Comparison of ENCODE assay signal across 27 mouse cellular contexts in genomic region chr4:33496985-33497384, GRCm38 (mm10).
DNase-seq lines count a peak whose midpoint lies in the region; ATAC-seq and TF ChIP-seq lines count a peak whose summit lies in the region.
"Had no signal": no experiment of that assay in that cellular context is flagged by ENCODE, and none has a peak within 500 bp of the region (broad histone marks: within the 10 kb centered on the region; RNA-seq: fewer than 3 reads in every experiment).

No protein-coding gene starts in this region.

- H3K36me3 ChIP-seq in embryonic facial prominence, embryonic 14.5 days (ENCODE audit: control insufficient read depth, insufficient read depth, low read length) = peaks cover 16% of the 10 kb centered on the region; the same call in 1 of the 2 replicates
- peaks cover 16% of the 10 kb centered on the region for H3K36me3 ChIP-seq in embryonic facial prominence, embryonic 10.5 days (replicated peaks)
- H3K36me3 ChIP-seq in heart, embryonic 14.5 days (ENCODE audit: control insufficient read depth, insufficient read depth, low read length) = peaks cover 5% of the 10 kb centered on the region; the same call in 1 of the 2 replicates
- no peaks in the 10 kb centered on the region for H3K36me3 ChIP-seq in limb, embryonic 14.5 days (ENCODE audit: control insufficient read depth, insufficient read depth, low read length)
- H3K36me3 ChIP-seq in limb, embryonic 10.5 days = peaks cover 14% of the 10 kb centered on the region
- H3K36me3 ChIP-seq in CH12.LX (replicated peaks in 1 of 2; ENCODE audit: control insufficient read depth in 1 of 2, insufficient read depth in 1 of 2, low read length in 1 of 2) = peaks cover 8 to 19% of the 10 kb centered on the region in 2 experiments
- H3K36me3 ChIP-seq: intestine, embryonic 15.5 days had no signal

- dilution Hi-C loops in CH12.LX (cut with MboI; ENCODE audit: extremely low pct_ligation_motif_present, extremely low pct_unique_long_range_greater_than_20kb, low sequenced_read_pairs) = no loop called here

- peak; percentile 22 for DNase-seq in embryonic facial prominence, embryonic 14.5 days (ENCODE audit: low spot score)
- DNase-seq in embryonic facial prominence, embryonic 10.5 days (ENCODE audit: low spot score) = no peak
- no peak for DNase-seq in heart, postnatal 4 days
- DNase-seq in limb, embryonic 14.5 days (ENCODE audit: low spot score) = peak; percentile 7
- DNase-seq in limb, embryonic 10.5 days (ENCODE audit: low spot score) = no peak
- peak; percentile 14 for DNase-seq in CH12.LX (ENCODE audit: extremely low read depth)
- DNase-seq in spleen, postnatal 4 days (ENCODE audit: low spot score in 2 of 2) = no peak
- DNase-seq: adrenal gland, adult 2 months; adrenal gland, postnatal 36 days; cerebellum, adult 2 months; cerebellum, postnatal 14 days; gastrocnemius, postnatal 10 days; kidney, adult 8-10 months; liver, embryonic 13.5 days; lung, adult 18-20 months; midbrain, embryonic 14.5 days; retina, postnatal 1 day; right cerebral cortex, postnatal 14 days had no signal

- no peak overlapping the region for H3K27ac ChIP-seq in embryonic facial prominence, embryonic 14.5 days (replicated peaks; ENCODE audit: low read depth, low read length)
- H3K27ac ChIP-seq in embryonic facial prominence, embryonic 10.5 days (replicated peaks) = no peak overlapping the region
- no peak overlapping the region for H3K27ac ChIP-seq in heart, embryonic 14.5 days (replicated peaks in 1 of 2; ENCODE audit: control insufficient read depth in 1 of 2, insufficient read depth in 1 of 2, low read depth in 2 of 2, low read length in 2 of 2)
- H3K27ac ChIP-seq in limb, embryonic 14.5 days (replicated peaks; ENCODE audit: low read depth, low read length) = no peak overlapping the region
- no peak overlapping the region for H3K27ac ChIP-seq in limb, embryonic 10.5 days
- H3K27ac ChIP-seq in CH12.LX (ENCODE audit: insufficient read depth, low read depth) = no peak overlapping the region
- H3K27ac ChIP-seq: heart, embryonic 10.5 days; intestine, embryonic 15.5 days; limb, embryonic 15.5 days; liver, embryonic 13.5 days; neural tube, embryonic 15.5 days; stomach, embryonic 15.5 days had no signal

- no peak for TF ChIP-seq POLR2A in limb, embryonic 14.5 days (IDR thresholded peaks at IDR 0.05; ENCODE audit: borderline replicate concordance, extremely low read depth, insufficient read depth, insufficient read length)
- no peak for TF ChIP-seq POLR2A in CH12.LX (IDR thresholded peaks at IDR 0.05; ENCODE audit: low read depth, low read length)

- no peak for TF ChIP-seq RAD21 in CH12.LX (IDR thresholded peaks at IDR 0.05; ENCODE audit: low read depth, low read length)

- H3K4me1 ChIP-seq in embryonic facial prominence, embryonic 14.5 days (ENCODE audit: control insufficient read depth, insufficient read depth, low read length) = no peaks in the 10 kb centered on the region
- no peaks in the 10 kb centered on the region for H3K4me1 ChIP-seq in embryonic facial prominence, embryonic 10.5 days
- peaks cover 0 to 12% of the 10 kb centered on the region in 2 experiments for H3K4me1 ChIP-seq in heart, embryonic 14.5 days (ENCODE audit: control insufficient read depth in 2 of 2, insufficient read depth in 2 of 2, low read length in 2 of 2)
- H3K4me1 ChIP-seq in limb, embryonic 14.5 days (ENCODE audit: control insufficient read depth, insufficient read depth, low read length) = no peaks in the 10 kb centered on the region
- no peaks in the 10 kb centered on the region for H3K4me1 ChIP-seq in limb, embryonic 10.5 days
- peaks cover 0 to 19% of the 10 kb centered on the region in 2 experiments; a peak in 2 of 4 replicates for H3K4me1 ChIP-seq in CH12.LX (ENCODE audit: control insufficient read depth in 1 of 2, insufficient read depth in 2 of 2)
- H3K4me1 ChIP-seq: intestine, embryonic 15.5 days; limb, embryonic 15.5 days; neural tube, embryonic 15.5 days; stomach, embryonic 15.5 days had no signal

- no peak for TF ChIP-seq EP300 in CH12.LX (IDR thresholded peaks at IDR 0.05; ENCODE audit: low read length)

- peaks cover 7% of the 10 kb centered on the region for H3K9me3 ChIP-seq in embryonic facial prominence, embryonic 14.5 days (ENCODE audit: control insufficient read depth, low read length)
- 0 out of 2 replicates have a peak, but pooled peaks cover 4% of the 10 kb centered on the region for H3K9me3 ChIP-seq in embryonic facial prominence, embryonic 10.5 days
- H3K9me3 ChIP-seq in heart, embryonic 14.5 days (ENCODE audit: control insufficient read depth, low read length) = no peaks in the 10 kb centered on the region
- H3K9me3 ChIP-seq in limb, embryonic 14.5 days (ENCODE audit: control insufficient read depth, low read length) = peaks cover 4% of the 10 kb centered on the region; the same call in 1 of the 2 replicates
- H3K9me3 ChIP-seq in limb, embryonic 10.5 days (replicated peaks) = no peaks in the 10 kb centered on the region
- H3K9me3 ChIP-seq in CH12.LX (replicated peaks; ENCODE audit: low read length) = no peaks in the 10 kb centered on the region
- H3K9me3 ChIP-seq: heart, embryonic 10.5 days; intestine, embryonic 15.5 days; limb, embryonic 15.5 days; liver, embryonic 13.5 days; stomach, embryonic 15.5 days had no signal

- TF ChIP-seq CTCF in CH12.LX (conservative IDR thresholded peaks at IDR 0.05 in 1 of 2, IDR thresholded peaks at IDR 0.05 in 1 of 2; ENCODE audit: low read depth in 2 of 2, low read length in 2 of 2) = no peak

- no peaks in the 10 kb centered on the region for H3K79me2 ChIP-seq in CH12.LX (replicated peaks; ENCODE audit: control insufficient read depth, extremely low read depth, insufficient read depth, poor library complexity, severe bottlenecking)

- H3K9ac ChIP-seq in embryonic facial prominence, embryonic 14.5 days (ENCODE audit: low read depth, low read length) = no peak overlapping the region
- H3K9ac ChIP-seq in heart, embryonic 14.5 days (ENCODE audit: low read length) = no peak overlapping the region
- H3K9ac ChIP-seq in limb, embryonic 14.5 days (ENCODE audit: low read depth, low read length, severe bottlenecking) = no peak overlapping the region
- no peak overlapping the region; the same call in 1 of the 2 replicates for H3K9ac ChIP-seq in CH12.LX (ENCODE audit: insufficient read depth, low read depth)
- H3K9ac ChIP-seq: intestine, embryonic 15.5 days; limb, embryonic 15.5 days; liver, embryonic 13.5 days; neural tube, embryonic 15.5 days; stomach, embryonic 15.5 days had no signal

- 67% methylated on average over 2 of the region's 2 CpGs for WGBS in embryonic facial prominence, embryonic 14.5 days
- WGBS in embryonic facial prominence, embryonic 10.5 days = 83% methylated on average over 2 of the region's 2 CpGs
- 67% methylated on average over 2 of the region's 2 CpGs for WGBS in heart, embryonic 14.5 days
- WGBS in limb, embryonic 14.5 days = 37% methylated on average over 2 of the region's 2 CpGs
- 80% methylated on average over 2 of the region's 2 CpGs for WGBS in limb, embryonic 10.5 days

- H3K4me2 ChIP-seq in embryonic facial prominence, embryonic 14.5 days (ENCODE audit: low read depth, low read length) = no peak overlapping the region
- peak overlapping the region; percentile 34 for H3K4me2 ChIP-seq in heart, embryonic 14.5 days (ENCODE audit: low read length)
- H3K4me2 ChIP-seq in limb, embryonic 14.5 days (replicated peaks; ENCODE audit: low read depth, low read length, severe bottlenecking) = no peak overlapping the region
- H3K4me2 ChIP-seq in CH12.LX (ENCODE audit: insufficient read depth, low read depth, poor library complexity, severe bottlenecking) = no peak overlapping the region
- H3K4me2 ChIP-seq: intestine, embryonic 15.5 days; limb, embryonic 15.5 days; liver, embryonic 13.5 days; neural tube, embryonic 15.5 days; stomach, embryonic 15.5 days had no signal

- ATAC-seq in embryonic facial prominence, embryonic 14.5 days (ENCODE audit: low read depth) = no peak
- ATAC-seq in heart, embryonic 14.5 days (ENCODE audit: insufficient number of reproducible peaks, insufficient read depth, low FRiP score, low read depth) = no peak
- no peak for ATAC-seq in limb, embryonic 14.5 days (ENCODE audit: low FRiP score, low read depth)
- ATAC-seq: activated CD4-positive, CD25-positive, alpha-beta regulatory T cell, adult 4 months; forebrain, embryonic 16.5 days; hindbrain, embryonic 16.5 days; intestine, embryonic 15.5 days had no signal

- no peak overlapping the region for H3K4me3 ChIP-seq in embryonic facial prominence, embryonic 14.5 days (ENCODE audit: low read depth, low read length)
- no peak overlapping the region for H3K4me3 ChIP-seq in embryonic facial prominence, embryonic 10.5 days
- no peak overlapping the region for H3K4me3 ChIP-seq in heart, embryonic 14.5 days (ENCODE audit: control insufficient read depth in 1 of 2, insufficient read depth in 1 of 2, low read depth in 1 of 2, low read length in 2 of 2)
- H3K4me3 ChIP-seq in limb, embryonic 14.5 days (replicated peaks; ENCODE audit: low read length) = no peak overlapping the region
- no peak overlapping the region for H3K4me3 ChIP-seq in limb, embryonic 10.5 days
- H3K4me3 ChIP-seq in CH12.LX (replicated peaks in 1 of 3; ENCODE audit: low read depth in 2 of 3, low read length in 2 of 3, poor library complexity in 1 of 3) = no peak overlapping the region
- H3K4me3 ChIP-seq: heart, embryonic 10.5 days; intestine, embryonic 15.5 days; limb, embryonic 15.5 days; liver, embryonic 13.5 days; neural tube, embryonic 15.5 days; stomach, embryonic 15.5 days had no signal

- H3K27me3 ChIP-seq in embryonic facial prominence, embryonic 14.5 days (replicated peaks; ENCODE audit: control insufficient read depth, insufficient read depth, low read length) = no peaks in the 10 kb centered on the region
- no peaks in the 10 kb centered on the region for H3K27me3 ChIP-seq in embryonic facial prominence, embryonic 10.5 days (replicated peaks; ENCODE audit: low read depth, poor library complexity, severe bottlenecking)
- peaks cover 18% of the 10 kb centered on the region for H3K27me3 ChIP-seq in heart, embryonic 14.5 days (ENCODE audit: control insufficient read depth, insufficient read depth, low read length)
- no peaks in the 10 kb centered on the region for H3K27me3 ChIP-seq in limb, embryonic 14.5 days (ENCODE audit: control insufficient read depth, insufficient read depth, low read length)
- H3K27me3 ChIP-seq in limb, embryonic 10.5 days (ENCODE audit: low read depth, poor library complexity, severe bottlenecking) = no peaks in the 10 kb centered on the region
- H3K27me3 ChIP-seq in CH12.LX (replicated peaks) = no peaks in the 10 kb centered on the region
- H3K27me3 ChIP-seq: intestine, embryonic 15.5 days; limb, embryonic 15.5 days; liver, embryonic 13.5 days; neural tube, embryonic 15.5 days; stomach, embryonic 15.5 days had no signal

- in situ Hi-C loops in CH12.LX (cut with MboI; ENCODE audit: low pct_ligation_motif_present, low pct_unique_long_range_greater_than_20kb, low sequenced_read_pairs) = no loop called here

TF ChIP-seq in CH12.LX, 34 proteins besides CTCF, POLR2A, EP300 and RAD21 (continues in another document):
- TF ChIP-seq MAX (IDR thresholded peaks at IDR 0.05; ENCODE audit: low read length) (peak; percentile 91), MAFK (IDR thresholded peaks at IDR 0.05; ENCODE audit: insufficient replicate concordance, low read length) (peak; percentile 56; the same call in 1 of the 2 replicates), ZKSCAN1 (IDR thresholded peaks at IDR 0.05; ENCODE audit: borderline replicate concordance, low read depth, low read length) (no peak), UBTF (IDR thresholded peaks at IDR 0.05; ENCODE audit: low read depth, low read length) (no peak)

Comparison
In these comparisons a context has a peak if more than half of its experiments do, and no peak if none do; other contexts are left out.
1. DNase-seq: peak in embryonic facial prominence, embryonic 14.5 days (single experiment), limb, embryonic 14.5 days (single experiment) and CH12.LX (single experiment); none in embryonic facial prominence, embryonic 10.5 days (single experiment), heart, postnatal 4 days (single experiment), limb, embryonic 10.5 days (single experiment) and spleen, postnatal 4 days (0 of 2).